Mouse (Mus musculus): ENCODE data around the gene Eif2ak4. TPM values are rescaled to one million over a fixed set of nuclear protein-coding genes. Genes with fewer than 3 reads are reported as not detected.
A peak's percentile ranks its signal among the peaks of the same experiment; 100 is the strongest.

Eif2ak4 gene
- polyA plus RNA-seq, 1 experiment from 2014 or later = 6.2 TPM

GRCm38 (mm10) chr2:118451056-118451455, 62.6 kb downstream of the Eif2ak4 start:
- no peak overlapping the region for H3K27ac ChIP-seq (ENCODE audit: low read length)
- WGBS = 86% methylated on average over 6 of the region's 6 CpGs
- TF ChIP-seq EP300 (IDR thresholded peaks at IDR 0.05) (no peak), CTCF (IDR thresholded peaks at IDR 0.05) (no peak)
- no peaks in the 10 kb centered on the region for H3K4me1 ChIP-seq (ENCODE audit: insufficient read depth, low read depth, low read length)
- no peak for ATAC-seq
- no peak overlapping the region for H3K4me2 ChIP-seq (replicated peaks; ENCODE audit: low read depth, low read length)
- no peaks in the 10 kb centered on the region for H3K27me3 ChIP-seq (replicated peaks; ENCODE audit: insufficient read depth, low read length)
- H3K36me3 ChIP-seq (ENCODE audit: insufficient read depth, low read length) = peaks cover 8% of the 10 kb centered on the region; the same call in 1 of the 2 replicates
- no peak overlapping the region for H3K9ac ChIP-seq (replicated peaks; ENCODE audit: low read depth)
- DNase-seq (ENCODE audit: low spot score) = no peak
- H3K4me3 ChIP-seq (ENCODE audit: low read depth, low read length) = no peak overlapping the region
- no peaks in the 10 kb centered on the region for H3K9me3 ChIP-seq (ENCODE audit: low read length)

GRCm38 (mm10) chr2:118457029-118457428, 68.6 kb downstream of the Eif2ak4 start:
- Histone ChIP-seq H3K4me1 (ENCODE audit: insufficient read depth, low read depth, low read length) (no peaks in the 10 kb centered on the region; the same call in 1 of the 2 replicates), H3K4me3 (ENCODE audit: low read depth, low read length) (no peak overlapping the region), H3K27ac (ENCODE audit: low read length) (no peak overlapping the region), H3K4me2 (replicated peaks; ENCODE audit: low read depth, low read length) (no peak overlapping the region), H3K27me3 (replicated peaks; ENCODE audit: insufficient read depth, low read length) (no peaks in the 10 kb centered on the region), H3K36me3 (ENCODE audit: insufficient read depth, low read length) (no peaks in the 10 kb centered on the region; the same call in 1 of the 2 replicates), H3K9me3 (ENCODE audit: low read length) (no peaks in the 10 kb centered on the region), H3K9ac (replicated peaks; ENCODE audit: low read depth) (no peak overlapping the region)
- TF ChIP-seq CTCF (IDR thresholded peaks at IDR 0.05) = no peak
- no peak for TF ChIP-seq EP300 (IDR thresholded peaks at IDR 0.05)
- DNase-seq (ENCODE audit: low spot score) (no peak), ATAC-seq (no peak)
- 87% methylated on average over 3 of the region's 3 CpGs for WGBS

GRCm38 (mm10) chr2:118457463-118458261, 69.2 kb downstream of the Eif2ak4 start:
- WGBS = 94% methylated on average over 13 of the region's 13 CpGs
- H3K4me2 ChIP-seq (replicated peaks; ENCODE audit: low read depth, low read length) = no peak overlapping the region
- no peaks in the 10 kb centered on the region; the same call in 1 of the 2 replicates for H3K4me1 ChIP-seq (ENCODE audit: insufficient read depth, low read depth, low read length)
- TF ChIP-seq CTCF (IDR thresholded peaks at IDR 0.05) (no peak), EP300 (IDR thresholded peaks at IDR 0.05) (no peak)
- H3K36me3 ChIP-seq (ENCODE audit: insufficient read depth, low read length) = no peaks in the 10 kb centered on the region; the same call in 1 of the 2 replicates
- DNase-seq (ENCODE audit: low spot score) (no peak), ATAC-seq (no peak)
- H3K9me3 ChIP-seq (ENCODE audit: low read length) = no peaks in the 10 kb centered on the region
- H3K4me3 ChIP-seq (ENCODE audit: low read depth, low read length) = no peak overlapping the region
- no peaks in the 10 kb centered on the region for H3K27me3 ChIP-seq (replicated peaks; ENCODE audit: insufficient read depth, low read length)
- no peak overlapping the region for H3K9ac ChIP-seq (replicated peaks; ENCODE audit: low read depth)
- H3K27ac ChIP-seq (ENCODE audit: low read length) = no peak overlapping the region

- H3K4me1 ChIP-seq (ENCODE audit: insufficient read depth, low read depth, low read length) = no peaks in the 10 kb centered on the region; the same call in 1 of the 2 replicates
- H3K4me3 ChIP-seq (ENCODE audit: low read depth, low read length) = no peak overlapping the region
- H3K4me2 ChIP-seq (replicated peaks; ENCODE audit: low read depth, low read length) = no peak overlapping the region
- H3K27ac ChIP-seq (ENCODE audit: low read length) = no peak overlapping the region
- peak; percentile 80 for ATAC-seq
- H3K9me3 ChIP-seq (ENCODE audit: low read length) = no peaks in the 10 kb centered on the region
- 49% methylated on average over 16 of the region's 16 CpGs for WGBS
- no peak overlapping the region for H3K9ac ChIP-seq (replicated peaks; ENCODE audit: low read depth)
- no peak for TF ChIP-seq EP300 (IDR thresholded peaks at IDR 0.05)
- no peak for TF ChIP-seq CTCF (IDR thresholded peaks at IDR 0.05)
- 0 out of 2 replicates have a peak, but pooled peaks cover 5% of the 10 kb centered on the region for H3K36me3 ChIP-seq (ENCODE audit: insufficient read depth, low read length)
- H3K27me3 ChIP-seq (replicated peaks; ENCODE audit: insufficient read depth, low read length) = no peaks in the 10 kb centered on the region
- DNase-seq (ENCODE audit: low spot score) = peak; percentile 87
Observed at GRCm38 (mm10) chr2:118461480-118462165, 73.2 kb downstream of the Eif2ak4 start.

GRCm38 (mm10) chr2:118463480-118463879, 75.1 kb downstream of the Eif2ak4 start:
- no peak overlapping the region for H3K27ac ChIP-seq (ENCODE audit: low read length)
- TF ChIP-seq EP300 (IDR thresholded peaks at IDR 0.05) (no peak), CTCF (IDR thresholded peaks at IDR 0.05) (no peak)
- H3K4me1 ChIP-seq (ENCODE audit: insufficient read depth, low read depth, low read length) = no peaks in the 10 kb centered on the region; the same call in 1 of the 2 replicates
- ATAC-seq = no peak
- H3K4me3 ChIP-seq (ENCODE audit: low read depth, low read length) = no peak overlapping the region
- H3K36me3 ChIP-seq (ENCODE audit: insufficient read depth, low read length) = peaks cover 9% of the 10 kb centered on the region; the same call in 1 of the 2 replicates
- DNase-seq (ENCODE audit: low spot score) = no peak
- H3K27me3 ChIP-seq (replicated peaks; ENCODE audit: insufficient read depth, low read length) = no peaks in the 10 kb centered on the region
- WGBS = 84% methylated on average over 5 of the region's 5 CpGs
- no peaks in the 10 kb centered on the region for H3K9me3 ChIP-seq (ENCODE audit: low read length)
- H3K4me2 ChIP-seq (replicated peaks; ENCODE audit: low read depth, low read length) = no peak overlapping the region
- H3K9ac ChIP-seq (replicated peaks; ENCODE audit: low read depth) = no peak overlapping the region

GRCm38 (mm10) chr2:118464450-118464849, 76.0 kb downstream of the Eif2ak4 start:
- no peaks in the 10 kb centered on the region for H3K27me3 ChIP-seq (replicated peaks; ENCODE audit: insufficient read depth, low read length)
- H3K9ac ChIP-seq (replicated peaks; ENCODE audit: low read depth) = no peak overlapping the region
- DNase-seq (ENCODE audit: low spot score) (no peak), ATAC-seq (no peak)
- WGBS = 67% methylated on average over 3 of the region's 3 CpGs
- no peak overlapping the region for H3K4me2 ChIP-seq (replicated peaks; ENCODE audit: low read depth, low read length)
- no peak overlapping the region for H3K27ac ChIP-seq (ENCODE audit: low read length)
- no peak overlapping the region for H3K4me3 ChIP-seq (ENCODE audit: low read depth, low read length)
- H3K36me3 ChIP-seq (ENCODE audit: insufficient read depth, low read length) = peaks cover 14% of the 10 kb centered on the region
- no peaks in the 10 kb centered on the region; the same call in 1 of the 2 replicates for H3K4me1 ChIP-seq (ENCODE audit: insufficient read depth, low read depth, low read length)
- H3K9me3 ChIP-seq (ENCODE audit: low read length) = no peaks in the 10 kb centered on the region
- no peak for TF ChIP-seq CTCF (IDR thresholded peaks at IDR 0.05)
- no peak for TF ChIP-seq EP300 (IDR thresholded peaks at IDR 0.05)
